Mouse (Mus musculus) gastrocnemius, postnatal 10 days (tissue): Measurements from ENCODE around the gene Pipox. TPM values are rescaled to one million over a fixed set of nuclear protein-coding genes. Genes with fewer than 3 reads are reported as not detected.

Experiments used
- DNase-seq: peaks from one replicate; pipeline ENCODE4 v3.0.0; 2021; ENCODE audit warnings: mixed read lengths
- total RNA-seq, 2 experiments: library from RNA; stranded (reverse); gene quantifications; 2 replicates each; pipeline ENCODE4 v1.2.3; 2021

Pipox gene
- total RNA-seq, 2 experiments from 2014 or later: 0.52 to 1.1 TPM

DNA sequence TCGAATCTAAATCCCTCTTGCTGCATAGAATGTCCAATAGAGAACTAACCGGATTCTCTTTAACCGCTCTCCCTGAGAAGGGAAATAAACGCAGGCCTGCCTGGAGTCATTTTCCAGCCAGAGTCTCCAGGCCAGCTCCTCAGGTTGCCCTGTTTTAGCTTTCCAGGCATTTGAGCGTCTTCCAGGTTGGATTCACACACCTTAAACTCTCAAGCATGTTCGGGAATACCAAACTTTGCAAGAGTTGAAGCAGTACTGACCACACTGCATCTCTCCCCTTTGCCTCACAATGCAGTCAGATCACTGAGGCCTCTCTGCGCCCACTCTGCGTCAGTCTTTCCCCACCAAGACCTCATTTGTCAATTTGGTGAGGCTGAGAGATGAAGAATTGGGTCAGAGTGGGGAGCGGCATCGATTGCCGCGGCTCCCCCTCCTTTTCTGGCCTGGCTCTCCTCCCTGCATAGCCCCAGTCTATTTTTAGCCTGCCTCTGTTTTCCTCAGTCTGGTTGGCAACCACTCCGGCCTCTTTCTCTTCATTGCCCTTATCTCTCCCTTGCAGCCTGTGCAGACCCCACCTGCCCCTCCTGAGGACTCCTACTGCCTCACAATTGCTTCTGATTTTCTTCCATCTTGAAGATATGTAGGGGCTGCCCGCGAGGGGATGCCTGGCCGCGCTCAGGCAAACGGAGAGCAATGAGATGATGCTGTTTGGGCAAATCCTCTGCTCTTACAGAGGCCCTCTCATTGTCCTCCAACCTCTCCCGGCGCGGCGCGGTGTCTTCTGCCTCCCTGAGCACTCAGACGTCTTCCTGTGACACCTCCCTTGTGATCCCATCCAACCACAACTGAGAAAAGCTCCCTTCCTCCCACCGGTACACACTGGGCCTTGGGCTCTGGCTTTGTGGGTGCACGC, 17.8 kb downstream of the Pipox start:
- no peak for DNase-seq

GRCm38 (mm10) chr11:77875269-77875668, 18.6 kb downstream of the Pipox start:
- no peak for DNase-seq

DNA sequence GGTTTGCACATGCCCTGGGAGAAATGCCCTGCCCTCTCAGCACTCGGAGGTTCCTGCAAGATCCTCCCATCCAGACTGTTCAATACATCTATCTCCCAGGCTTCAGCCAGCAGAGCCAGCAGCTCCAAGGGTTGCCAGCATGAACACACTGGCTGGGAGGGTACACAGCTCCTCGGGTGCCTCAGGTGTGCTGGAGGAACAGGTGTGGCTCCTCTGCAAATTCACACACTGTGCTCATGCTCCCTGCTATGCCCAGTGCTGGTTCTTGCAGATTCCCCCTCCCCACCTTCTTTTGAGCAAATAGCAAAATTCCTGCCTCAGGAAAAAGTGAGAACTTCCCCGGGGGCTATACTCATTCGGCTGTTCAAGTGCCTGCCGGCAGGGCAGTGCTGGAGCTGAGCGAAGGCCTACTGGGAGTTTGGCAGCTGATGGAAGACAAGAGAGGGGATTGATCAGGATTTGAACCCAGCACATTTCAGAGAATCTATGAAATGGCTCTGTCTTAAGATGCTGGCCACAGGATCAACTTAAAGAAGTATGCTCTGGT, 19.1 kb downstream of the Pipox start:
- no peak for DNase-seq

DNA sequence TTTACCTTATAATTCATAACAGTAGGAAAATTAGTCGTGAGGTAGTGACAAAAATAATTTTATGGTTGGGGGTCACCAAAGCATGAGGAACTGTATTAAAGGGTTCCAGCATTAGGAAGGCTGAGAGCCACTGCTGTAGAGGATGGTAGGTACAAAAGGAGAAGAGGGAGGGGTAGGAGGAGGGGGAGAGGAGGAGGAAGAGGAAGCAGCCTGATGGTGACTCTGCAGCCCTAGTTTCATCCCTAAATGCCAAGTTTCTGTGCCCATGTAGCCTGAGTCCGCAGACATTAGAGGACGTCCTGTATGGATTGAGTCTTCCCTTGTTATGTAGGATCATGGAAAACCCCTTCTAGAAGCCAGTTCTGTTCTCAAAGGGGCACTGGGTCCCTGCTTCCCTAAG, 20.8 kb downstream of the Pipox start:
- no peak for DNase-seq

- DNase-seq: no peak
These were observed 21.2 kb downstream of the Pipox start for GRCm38 (mm10) chr11:77872685-77873084.

GRCm38 (mm10) chr11:77872236-77872635, 21.7 kb downstream of the Pipox start:
- DNase-seq: no peak

GRCm38 (mm10) chr11:77871436-77871835, 22.5 kb downstream of the Pipox start:
- no peak for DNase-seq

GRCm38 (mm10) chr11:77867419-77868083, 26.3 kb downstream of the Pipox start:
- no peak for DNase-seq

GRCm38 (mm10) chr11:77864771-77865170, 29.1 kb downstream of the Pipox start:
- DNase-seq: no peak

GRCm38 (mm10) chr11:77862887-77863286, 31.0 kb downstream of the Pipox start:
- no peak for DNase-seq

GRCm38 (mm10) chr11:77860947-77861346, 32.9 kb downstream of the Pipox start:
- no peak for DNase-seq

GRCm38 (mm10) chr11:77858589-77858988, 35.3 kb downstream of the Pipox start:
- no peak for DNase-seq

GRCm38 (mm10) chr11:77857089-77857488, 36.8 kb downstream of the Pipox start:
- no peak for DNase-seq

DNA sequence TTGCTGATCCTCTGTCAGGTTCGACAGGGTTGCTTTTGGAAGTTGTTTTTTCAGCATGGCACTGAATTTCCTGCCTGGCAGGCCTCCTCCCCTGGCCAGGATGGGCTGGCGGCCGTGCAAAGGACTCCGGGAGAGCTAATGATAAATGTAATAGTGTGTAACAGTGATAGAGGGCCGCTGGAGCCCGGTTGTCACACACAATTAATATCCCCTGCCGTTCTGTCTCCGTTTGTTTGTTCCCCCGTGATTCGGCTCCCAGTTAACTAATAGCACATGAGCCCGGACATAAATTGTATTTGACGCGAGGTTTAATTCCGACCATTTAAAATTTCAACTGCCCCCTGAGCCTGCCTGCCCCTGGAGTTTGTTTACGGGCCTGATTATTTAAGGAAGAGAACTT, 38.5 kb downstream of the Pipox start:
- DNase-seq: no peak

DNA sequence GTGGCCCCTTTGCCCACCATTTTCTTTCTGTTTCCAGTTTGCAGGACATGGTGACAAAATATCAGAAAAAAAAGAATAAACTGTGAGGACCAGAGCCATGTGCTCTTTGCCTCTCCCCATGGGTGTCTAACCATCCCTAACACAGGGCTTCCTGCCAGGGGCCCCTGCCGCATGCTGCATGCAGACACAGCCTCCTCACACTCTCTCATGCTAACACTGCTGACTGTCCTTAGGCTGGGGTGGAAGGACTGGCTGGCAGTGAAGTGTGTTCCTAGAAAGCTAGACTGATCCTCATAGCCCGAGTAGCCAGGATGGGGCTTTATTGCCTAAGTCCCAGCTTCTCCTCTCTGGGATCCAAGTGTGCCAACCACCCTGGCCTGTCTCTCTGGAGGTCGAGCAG, 39.3 kb downstream of the Pipox start:
- no peak for DNase-seq

DNA sequence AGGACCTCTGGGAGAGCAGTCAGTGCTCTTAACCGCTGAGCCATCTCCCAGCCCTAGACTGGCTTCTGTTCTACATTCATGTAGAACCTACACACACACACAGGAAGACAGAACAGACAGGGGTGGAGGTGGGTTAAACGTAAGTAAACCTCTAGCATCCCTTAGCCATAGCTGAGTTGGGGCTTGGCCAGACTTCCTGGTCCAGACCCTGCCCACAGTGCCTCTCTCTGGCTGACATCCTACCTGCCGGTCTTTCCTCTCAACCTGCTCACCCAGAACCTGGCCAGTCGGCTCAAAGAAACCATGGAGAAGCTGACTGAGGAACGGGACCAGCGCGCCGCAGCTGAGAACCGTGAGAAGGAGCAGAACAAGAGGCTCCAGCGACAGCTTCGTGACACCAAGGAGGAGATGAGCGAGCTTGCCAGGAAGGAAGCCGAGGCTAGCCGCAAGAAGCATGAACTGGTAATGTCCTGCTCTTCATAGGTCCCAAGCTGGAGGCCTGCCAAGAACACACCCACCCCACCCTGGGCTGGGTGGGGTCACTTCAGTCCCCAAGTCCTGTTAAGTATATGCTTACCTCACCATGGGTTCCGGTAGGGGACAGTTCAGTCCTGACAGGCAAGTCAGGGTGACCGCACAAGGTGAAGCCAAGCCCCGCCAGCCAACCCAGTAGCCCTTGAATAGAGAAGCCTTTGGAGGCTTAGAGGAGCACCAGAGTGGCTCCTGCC, 40.8 kb downstream of the Pipox start:
- DNase-seq: no peak

- DNase-seq: no peak
These were observed 41.7 kb downstream of the Pipox start for GRCm38 (mm10) chr11:77852195-77852594.

DNA sequence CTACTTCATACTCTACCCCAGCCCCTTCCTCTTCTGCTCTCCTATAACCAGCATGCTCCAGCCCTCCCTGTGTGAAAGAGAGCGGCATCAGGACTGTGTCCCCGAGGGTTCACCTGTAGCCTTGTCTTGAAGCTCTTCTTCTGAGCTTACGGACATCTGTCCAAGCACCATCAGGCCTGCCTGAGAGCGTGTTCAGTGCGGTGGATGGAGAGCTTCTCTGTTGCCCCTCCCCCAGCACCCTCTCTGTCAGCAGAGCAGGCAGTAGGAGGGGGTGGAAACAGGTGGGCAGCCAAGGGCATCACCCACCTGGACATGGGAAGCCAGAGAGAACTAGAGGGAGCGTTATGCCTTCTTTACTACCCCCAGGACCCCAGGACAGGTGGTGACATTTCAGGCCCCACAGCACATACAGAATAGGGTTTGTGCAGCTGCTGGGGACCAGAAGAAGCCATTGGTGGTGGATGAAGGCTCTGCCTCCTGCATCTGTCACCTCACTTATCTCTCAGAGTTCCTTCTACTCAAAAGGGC, 42.3 kb downstream of the Pipox start:
- DNase-seq: no peak

DNA sequence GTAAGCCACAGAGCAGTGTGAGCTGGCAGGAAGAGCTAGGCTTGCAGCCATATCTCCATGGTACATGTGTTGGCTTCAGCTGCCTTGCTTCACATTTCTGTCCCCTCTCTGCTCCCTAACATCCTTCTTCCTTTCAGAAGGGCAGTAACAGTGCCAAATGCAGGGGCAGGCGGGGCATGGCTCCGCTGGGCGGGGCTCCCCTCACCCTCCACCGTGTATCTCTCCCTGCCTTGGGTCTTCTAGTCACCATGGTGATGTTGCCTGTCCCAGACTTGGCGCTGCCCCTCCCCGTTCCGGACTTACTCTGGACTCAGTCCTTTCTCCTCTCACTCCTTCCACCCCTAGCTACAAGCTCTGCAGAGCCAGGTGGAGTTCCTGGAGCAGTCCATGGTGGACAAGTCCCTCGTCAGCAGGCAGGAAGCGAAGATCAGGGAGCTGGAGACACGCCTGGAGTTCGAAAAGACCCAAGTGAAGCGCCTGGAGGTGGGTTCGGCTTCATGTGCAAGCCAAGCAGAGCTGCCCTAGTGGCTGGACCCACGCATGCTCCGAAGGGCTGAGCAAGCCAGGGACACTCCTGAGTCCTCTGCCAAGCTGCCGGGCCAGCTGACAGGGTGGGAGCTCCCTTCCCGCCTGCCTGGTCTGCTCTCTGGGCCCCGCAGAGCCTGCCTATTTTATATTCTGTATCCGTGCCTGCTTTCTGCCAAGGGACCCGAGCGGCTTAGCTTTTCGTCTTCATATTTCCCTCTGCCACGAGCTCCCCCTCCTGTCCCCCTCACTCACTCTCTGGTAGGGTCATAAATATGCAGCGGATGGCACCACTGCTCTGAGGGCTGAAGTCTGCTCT, 43.3 kb downstream of the Pipox start:
- DNase-seq: peak; percentile 34

GRCm38 (mm10) chr11:77849151-77849550, 44.7 kb downstream of the Pipox start:
- DNase-seq: no peak

GRCm38 (mm10) chr11:77848131-77848530, 45.8 kb downstream of the Pipox start:
- DNase-seq: no peak
